Mouse (Mus musculus): ENCODE measurements around the gene Kif1c.

Gene Kif1c

GRCm38 (mm10) chr11:70693504-70693903, 6.8 kb upstream of the Kif1c start:
- no peak for DNase-seq (ENCODE audit: low read depth, low spot score)

- DNase-seq (ENCODE audit: low read depth, low spot score) = no peak
Measured at GRCm38 (mm10) chr11:70697376-70697775, 3.0 kb upstream of the Kif1c start.

GRCm38 (mm10) chr11:70699051-70699450, 1.3 kb upstream of the Kif1c start:
- no peak for DNase-seq (ENCODE audit: low read depth, low spot score)

GRCm38 (mm10) chr11:70700613-70701012, 265 bp downstream of the Kif1c start:
- peak; percentile 51 for DNase-seq (ENCODE audit: low read depth, low spot score)

DNA sequence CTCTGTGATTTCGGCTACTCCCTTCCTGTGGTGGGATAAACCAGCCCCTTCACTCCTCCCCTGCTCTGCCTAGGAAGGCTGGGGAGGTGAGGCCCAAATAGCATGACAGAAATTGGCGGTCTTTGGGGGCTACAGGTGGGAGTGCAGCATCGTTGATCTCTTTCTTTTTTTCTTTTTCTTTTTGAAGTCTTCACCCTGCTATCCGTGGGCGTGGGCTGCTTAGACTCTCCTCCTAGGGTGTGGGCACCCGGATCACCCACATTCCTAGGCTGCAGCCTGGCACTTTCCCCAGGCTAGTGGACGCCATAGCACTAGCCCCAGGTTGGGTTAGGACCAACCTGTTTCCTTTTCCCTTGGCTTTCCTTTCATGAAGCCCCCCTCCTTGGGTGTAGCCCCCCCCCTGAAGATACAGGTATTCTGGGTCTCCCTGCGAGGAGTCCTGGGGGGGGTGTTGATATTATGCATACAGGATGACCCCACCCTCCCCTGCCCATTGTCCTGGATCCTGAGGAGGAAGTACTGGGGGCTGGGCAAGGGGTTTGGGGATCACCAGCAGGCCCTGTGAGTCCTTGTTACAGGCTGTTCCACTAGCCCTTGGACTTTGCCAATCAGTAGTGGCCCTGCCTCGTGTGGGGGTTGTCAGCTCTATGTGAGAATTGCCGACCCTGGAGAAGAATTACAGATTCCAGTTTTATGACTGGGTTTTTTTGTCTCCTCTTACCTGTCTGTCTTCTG, 1.0 kb downstream of the Kif1c start:
- DNase-seq (ENCODE audit: low read depth, low spot score) = no peak

- DNase-seq (ENCODE audit: low read depth, low spot score) = no peak
Measured at GRCm38 (mm10) chr11:70701984-70702733, 1.8 kb downstream of the Kif1c start.

DNA sequence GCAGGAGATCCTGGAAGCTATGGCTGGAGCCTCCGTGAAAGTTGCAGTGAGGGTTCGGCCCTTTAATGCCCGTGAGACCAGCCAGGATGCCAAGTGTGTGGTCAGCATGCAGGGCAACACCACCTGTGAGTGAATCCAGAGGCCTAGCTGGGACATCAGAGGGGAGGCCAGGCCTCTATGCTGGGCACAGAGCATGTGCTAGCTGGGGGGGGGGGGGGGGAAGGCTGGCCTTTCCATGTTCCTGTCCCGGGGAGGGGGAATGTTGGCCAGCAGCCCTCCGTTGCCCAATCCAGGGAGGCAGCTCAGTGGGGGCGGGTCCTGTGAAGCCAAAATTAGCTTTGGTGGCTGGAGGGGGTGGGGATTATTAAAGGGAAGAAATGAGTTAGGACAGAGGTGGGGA, 2.4 kb downstream of the Kif1c start:
- no peak for DNase-seq (ENCODE audit: low read depth, low spot score)

DNA sequence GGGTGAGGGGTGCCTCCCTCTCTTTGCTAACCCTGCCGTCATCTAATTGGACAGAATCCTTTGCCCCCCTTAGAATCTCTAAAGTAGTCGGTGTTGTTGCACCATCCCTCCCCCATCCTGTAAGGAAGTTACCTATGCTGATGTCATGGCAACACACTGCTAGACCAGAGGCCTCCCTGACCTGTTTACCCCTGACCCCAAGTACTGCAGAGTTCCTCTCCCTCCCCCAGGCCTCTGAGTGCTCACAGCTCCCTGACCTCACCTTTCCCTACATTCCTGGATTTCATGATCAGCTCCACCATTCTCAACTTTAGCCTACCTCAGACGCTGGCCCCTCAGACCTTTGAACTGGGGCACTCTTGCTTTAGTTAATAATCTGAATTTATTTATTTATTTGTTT, 5.8 kb downstream of the Kif1c start:
- no peak for DNase-seq (ENCODE audit: low read depth, low spot score)

DNA sequence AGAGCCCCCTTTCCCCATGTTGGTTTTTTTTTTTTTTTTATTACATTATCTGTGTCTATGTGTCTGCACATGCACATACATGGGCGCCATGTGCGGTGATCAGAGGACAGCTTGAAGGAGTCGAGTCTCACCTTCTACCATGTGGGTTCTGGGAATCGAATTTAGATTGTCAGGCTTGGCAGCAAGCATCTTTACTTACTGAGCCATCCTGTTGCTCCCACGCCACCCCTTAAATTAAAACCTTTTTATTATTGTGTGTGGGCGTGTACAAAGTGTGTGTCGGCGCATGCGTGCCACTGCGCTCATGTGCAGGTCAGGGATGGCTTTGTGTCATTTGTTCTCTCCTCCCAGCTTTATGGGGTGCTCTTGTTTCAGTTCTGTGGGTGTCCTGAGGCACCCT, 10.7 kb downstream of the Kif1c start:
- DNase-seq (ENCODE audit: low read depth, low spot score) = no peak

GRCm38 (mm10) chr11:70713222-70713621, 12.9 kb downstream of the Kif1c start:
- DNase-seq (ENCODE audit: low read depth, low spot score) = no peak

DNA sequence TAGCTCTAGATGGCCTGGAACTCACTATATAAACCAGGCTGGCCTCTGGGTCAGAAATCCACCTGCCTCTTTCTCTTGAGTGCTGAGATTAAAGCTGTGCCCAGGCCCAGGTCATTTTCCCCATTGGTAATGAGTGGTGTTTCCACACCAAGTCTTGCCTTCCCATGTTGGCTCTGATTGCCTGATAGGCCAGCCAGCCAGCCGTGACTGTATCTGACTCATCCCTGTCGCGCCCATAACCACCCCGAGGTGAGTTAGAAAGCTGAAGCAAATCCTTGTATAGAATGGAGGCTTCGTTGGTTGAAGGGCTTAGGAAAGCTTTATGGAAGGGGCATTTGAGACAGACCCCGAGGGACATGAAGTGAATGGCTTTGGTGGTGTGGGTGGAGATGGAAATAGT, 15.5 kb downstream of the Kif1c start:
- DNase-seq (ENCODE audit: low read depth, low spot score) = no peak

DNA sequence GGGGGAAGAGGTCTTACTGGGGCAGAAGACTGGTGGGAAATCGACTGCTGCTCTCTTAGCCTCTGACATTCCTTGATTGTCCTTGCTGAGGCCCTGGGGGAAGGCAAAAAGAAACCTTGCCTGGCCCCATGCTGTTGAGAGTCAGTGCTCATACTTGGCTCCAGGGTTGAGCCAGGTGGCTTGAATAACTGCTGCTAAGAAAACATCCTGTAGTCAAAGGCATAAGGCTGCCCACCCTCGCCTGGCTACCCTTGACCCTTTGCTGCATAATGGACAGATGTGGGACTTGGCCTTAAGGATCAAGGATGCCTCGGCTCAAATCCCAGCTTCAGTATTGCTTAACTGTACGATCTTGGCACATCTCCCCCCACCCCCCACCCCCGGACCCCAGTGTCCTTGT, 18.1 kb downstream of the Kif1c start:
- no peak for DNase-seq (ENCODE audit: low read depth, low spot score)

DNA sequence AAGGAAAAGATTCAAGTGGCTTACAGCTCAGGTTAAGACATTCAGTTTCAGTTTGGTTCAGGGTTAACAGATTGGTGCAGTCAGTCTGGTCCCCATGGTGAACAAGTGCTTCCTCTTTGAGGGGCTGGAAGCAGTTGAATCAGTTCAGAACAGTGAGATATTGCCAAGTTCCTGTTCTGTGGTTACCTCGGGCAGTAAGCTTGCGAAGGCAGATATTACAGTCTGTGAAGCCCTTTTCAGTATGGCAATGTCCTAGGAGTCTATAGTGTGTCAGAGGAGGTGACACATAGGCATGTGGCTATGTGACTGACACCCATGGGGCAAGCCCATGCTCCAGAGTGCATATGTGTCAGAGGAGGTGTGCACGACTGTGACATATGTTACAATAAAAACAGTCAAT, 20.2 kb downstream of the Kif1c start:
- no peak for DNase-seq (ENCODE audit: low read depth, low spot score)

DNA sequence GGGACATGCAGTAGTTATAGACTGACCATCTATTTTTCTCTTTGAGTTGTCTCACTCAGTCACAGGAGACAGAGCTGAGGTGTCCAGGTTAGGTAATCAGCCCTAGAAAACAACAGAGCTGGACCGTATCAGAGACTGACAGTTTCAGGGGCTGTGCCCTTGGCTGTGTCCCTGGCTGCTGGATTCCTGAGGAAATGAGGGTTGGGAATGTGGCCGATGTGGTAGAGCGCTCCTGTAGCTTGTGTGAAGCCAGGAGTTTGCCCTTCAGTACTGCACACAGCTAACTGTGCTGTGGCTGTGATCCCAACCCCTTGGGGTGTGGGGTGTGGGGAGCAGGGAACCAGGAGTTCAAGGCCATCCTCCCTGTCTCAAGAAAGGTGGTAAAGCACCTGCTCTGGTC, 20.7 kb downstream of the Kif1c start:
- no peak for DNase-seq (ENCODE audit: low read depth, low spot score)

- DNase-seq (ENCODE audit: low read depth, low spot score) = no peak
Measured at GRCm38 (mm10) chr11:70724706-70725105, 24.4 kb downstream of the Kif1c start.

GRCm38 (mm10) chr11:70726585-70726984, 26.2 kb downstream of the Kif1c start:
- no peak for DNase-seq (ENCODE audit: low read depth, low spot score)

DNA sequence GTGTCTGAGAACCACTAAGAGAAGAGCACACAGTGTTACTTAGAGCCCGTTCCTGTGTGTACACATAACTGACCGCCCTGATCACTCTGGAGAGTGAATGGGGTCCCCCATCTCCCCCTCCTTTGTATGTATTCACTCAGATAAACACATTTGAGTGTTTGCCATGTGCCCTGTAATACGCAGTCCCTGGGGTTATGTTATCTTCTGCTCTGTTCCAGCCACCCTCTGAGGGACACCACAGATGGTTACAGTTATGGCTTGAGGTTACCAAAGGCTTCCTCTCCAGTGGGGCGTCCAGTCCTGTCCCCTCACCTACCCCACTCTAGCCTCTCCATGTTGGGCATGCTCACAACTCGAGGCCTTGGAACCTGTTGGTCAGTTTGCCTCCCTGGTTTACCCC, 27.0 kb downstream of the Kif1c start:
- DNase-seq (ENCODE audit: low read depth, low spot score) = no peak

DNA sequence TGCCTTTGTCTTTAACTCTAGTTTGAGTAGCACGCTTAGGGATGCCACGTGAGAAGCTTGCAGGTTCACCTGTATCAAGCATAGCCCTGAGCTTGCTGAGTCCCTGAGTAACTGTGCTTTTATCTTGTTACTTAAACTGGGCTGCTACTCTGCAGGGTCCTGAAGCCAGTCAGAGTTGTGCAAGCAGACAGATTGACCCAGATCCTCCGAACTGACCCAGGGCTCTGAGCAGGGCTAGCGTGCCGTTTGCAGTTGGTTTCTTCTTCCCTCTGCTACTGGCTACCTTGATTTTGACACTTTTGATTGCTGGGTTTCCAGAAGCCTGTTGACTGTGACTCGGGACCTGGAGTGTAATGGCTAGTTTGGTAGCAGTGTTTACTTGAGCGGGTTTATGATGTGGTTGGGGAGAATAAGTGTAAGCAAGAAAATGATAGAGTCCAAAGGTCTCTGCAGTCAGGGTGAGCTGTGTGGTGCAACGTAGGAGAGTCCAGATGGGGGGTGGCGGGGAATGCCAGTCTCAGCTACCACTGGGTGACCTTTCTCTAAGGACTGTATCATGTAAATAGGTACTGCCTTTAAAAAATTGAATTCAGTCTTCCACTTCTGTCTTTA, 30.2 kb downstream of the Kif1c start:
- no peak for DNase-seq (ENCODE audit: low read depth, low spot score)

GRCm38 (mm10) chr11:70731178-70731577, 30.8 kb downstream of the Kif1c start:
- DNase-seq (ENCODE audit: low read depth, low spot score) = no peak

- peak; percentile 12 for DNase-seq (ENCODE audit: low read depth, low spot score)
Measured at GRCm38 (mm10) chr11:70733256-70733655, 32.9 kb downstream of the Kif1c start.

DNA sequence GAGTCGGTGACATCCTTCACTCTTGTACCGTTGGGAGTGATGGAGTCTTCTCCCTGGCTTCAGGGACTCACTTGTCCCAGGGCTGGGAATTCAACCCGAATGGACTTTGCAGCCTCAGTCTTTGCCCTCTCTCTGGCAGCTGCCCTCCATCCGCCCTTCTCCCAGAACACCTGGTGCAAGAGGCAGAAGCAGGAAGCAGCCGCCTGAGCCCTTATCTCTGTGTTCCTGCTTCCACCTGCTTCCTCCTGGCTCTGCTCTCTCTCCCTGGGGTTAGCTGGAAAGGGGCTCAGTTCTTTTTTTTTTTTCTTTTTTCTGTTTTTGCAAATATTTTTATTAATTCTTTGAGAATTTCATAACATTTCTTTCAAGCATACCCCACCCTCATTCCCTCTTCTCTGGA, 37.4 kb downstream of the Kif1c start:
- DNase-seq (ENCODE audit: low read depth, low spot score) = no peak

DNA sequence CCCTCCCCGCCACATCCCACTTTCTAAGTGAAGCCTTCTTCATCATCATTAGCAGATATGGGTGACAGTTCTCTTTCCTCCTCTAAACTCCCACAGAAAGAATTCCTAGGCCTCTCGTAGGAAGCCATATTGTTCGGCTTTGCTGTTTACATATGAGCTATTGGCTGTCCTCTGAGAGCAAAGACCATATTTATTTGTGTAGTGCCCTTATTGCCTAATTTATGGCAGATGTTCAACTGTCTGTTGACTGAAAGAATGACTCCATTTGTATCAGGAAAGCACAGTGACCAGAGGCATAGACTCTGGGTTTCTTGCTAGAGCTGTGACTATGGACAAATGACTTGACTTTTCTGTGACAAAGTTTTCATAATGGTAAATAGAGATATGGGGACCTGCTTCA, 41.3 kb downstream of the Kif1c start:
- no peak for DNase-seq (ENCODE audit: low read depth, low spot score)

DNA sequence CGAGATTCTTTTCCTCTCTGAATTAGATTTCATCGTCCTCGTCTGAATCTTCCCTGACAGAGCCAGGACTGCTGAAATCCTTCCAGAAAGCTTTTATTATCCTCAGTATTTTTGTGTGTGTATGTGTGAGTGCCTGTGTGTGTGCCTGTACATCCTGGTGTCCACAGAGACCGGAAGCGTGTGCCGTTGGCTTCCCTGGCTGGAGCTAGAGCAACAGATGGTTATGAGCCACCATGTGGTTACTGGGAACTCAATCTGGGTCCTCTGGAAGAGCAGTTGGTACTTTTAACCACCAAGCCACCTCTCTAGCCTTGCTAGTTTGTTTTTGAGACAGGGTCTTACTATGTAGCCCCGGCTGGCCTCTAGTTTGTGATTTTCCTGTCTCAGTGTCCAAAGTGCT, 41.8 kb downstream of the Kif1c start:
- DNase-seq (ENCODE audit: low read depth, low spot score) = no peak

All from mesoderm, embryonic 11.5 days (tissue).